Mouse (Mus musculus): ENCODE data around the gene Dnase1l3.

Dnase1l3 gene

GRCm38 (mm10) chr14:7994271-7994767, at the start of gene Dnase1l3:
TSS of gene Dnase1l3 (minus strand) at chr14:7994573.
- DNase-seq (ENCODE audit: low read depth, low spot score), result peak; percentile 27

GRCm38 (mm10) chr14:8042577-8042976, 48.2 kb upstream of the Dnase1l3 start:
- DNase-seq (ENCODE audit: low read depth, low spot score), result no peak

GRCm38 (mm10) chr14:8042120-8042519, 47.7 kb upstream of the Dnase1l3 start:
- no peak for DNase-seq (ENCODE audit: low read depth, low spot score)

GRCm38 (mm10) chr14:8040911-8041678, 46.7 kb upstream of the Dnase1l3 start:
- DNase-seq (ENCODE audit: low read depth, low spot score), result no peak

- no peak for DNase-seq (ENCODE audit: low read depth, low spot score)
Measured at GRCm38 (mm10) chr14:8040179-8040578, 45.8 kb upstream of the Dnase1l3 start.

GRCm38 (mm10) chr14:8038791-8039448, 44.5 kb upstream of the Dnase1l3 start:
- DNase-seq (ENCODE audit: low read depth, low spot score), result no peak

GRCm38 (mm10) chr14:8038150-8038549, 43.8 kb upstream of the Dnase1l3 start:
- no peak for DNase-seq (ENCODE audit: low read depth, low spot score)

- DNase-seq (ENCODE audit: low read depth, low spot score), result no peak
Measured at GRCm38 (mm10) chr14:8036406-8036805, 42.0 kb upstream of the Dnase1l3 start.

- DNase-seq (ENCODE audit: low read depth, low spot score), result no peak
Measured at GRCm38 (mm10) chr14:8035951-8036350, 41.6 kb upstream of the Dnase1l3 start.

- no peak for DNase-seq (ENCODE audit: low read depth, low spot score)
Measured at GRCm38 (mm10) chr14:8034561-8034960, 40.2 kb upstream of the Dnase1l3 start.

- no peak for DNase-seq (ENCODE audit: low read depth, low spot score)
Measured at GRCm38 (mm10) chr14:8032087-8032944, 37.9 kb upstream of the Dnase1l3 start.

GRCm38 (mm10) chr14:8030535-8030934, 36.2 kb upstream of the Dnase1l3 start:
- DNase-seq (ENCODE audit: low read depth, low spot score), result no peak

GRCm38 (mm10) chr14:8029752-8030151, 35.4 kb upstream of the Dnase1l3 start:
- DNase-seq (ENCODE audit: low read depth, low spot score), result no peak

- no peak for DNase-seq (ENCODE audit: low read depth, low spot score)
Measured at GRCm38 (mm10) chr14:8028086-8028485, 33.7 kb upstream of the Dnase1l3 start.

GRCm38 (mm10) chr14:8026769-8027531, 32.6 kb upstream of the Dnase1l3 start:
- DNase-seq (ENCODE audit: low read depth, low spot score), result no peak

- no peak for DNase-seq (ENCODE audit: low read depth, low spot score)
Measured at GRCm38 (mm10) chr14:8024936-8025335, 30.6 kb upstream of the Dnase1l3 start.

- DNase-seq (ENCODE audit: low read depth, low spot score), result no peak
Measured at GRCm38 (mm10) chr14:8024469-8024868, 30.1 kb upstream of the Dnase1l3 start.

- DNase-seq (ENCODE audit: low read depth, low spot score), result no peak
Measured at GRCm38 (mm10) chr14:8020546-8020945, 26.2 kb upstream of the Dnase1l3 start.

GRCm38 (mm10) chr14:8020011-8020410, 25.6 kb upstream of the Dnase1l3 start:
- no peak for DNase-seq (ENCODE audit: low read depth, low spot score)

GRCm38 (mm10) chr14:8016951-8017350, 22.6 kb upstream of the Dnase1l3 start:
- DNase-seq (ENCODE audit: low read depth, low spot score), result no peak

GRCm38 (mm10) chr14:8016276-8016675, 21.9 kb upstream of the Dnase1l3 start:
- no peak for DNase-seq (ENCODE audit: low read depth, low spot score)

All from ZHBTc4 (cell line).